Mouse (Mus musculus): ENCODE data around the gene Lpcat3. TPM values are rescaled to one million over a fixed set of nuclear protein-coding genes. Genes with fewer than 3 reads are reported as not detected.

Lpcat3 gene
- polyA plus RNA-seq, 1 experiment from 2014 or later, result 60.0 TPM

DNA sequence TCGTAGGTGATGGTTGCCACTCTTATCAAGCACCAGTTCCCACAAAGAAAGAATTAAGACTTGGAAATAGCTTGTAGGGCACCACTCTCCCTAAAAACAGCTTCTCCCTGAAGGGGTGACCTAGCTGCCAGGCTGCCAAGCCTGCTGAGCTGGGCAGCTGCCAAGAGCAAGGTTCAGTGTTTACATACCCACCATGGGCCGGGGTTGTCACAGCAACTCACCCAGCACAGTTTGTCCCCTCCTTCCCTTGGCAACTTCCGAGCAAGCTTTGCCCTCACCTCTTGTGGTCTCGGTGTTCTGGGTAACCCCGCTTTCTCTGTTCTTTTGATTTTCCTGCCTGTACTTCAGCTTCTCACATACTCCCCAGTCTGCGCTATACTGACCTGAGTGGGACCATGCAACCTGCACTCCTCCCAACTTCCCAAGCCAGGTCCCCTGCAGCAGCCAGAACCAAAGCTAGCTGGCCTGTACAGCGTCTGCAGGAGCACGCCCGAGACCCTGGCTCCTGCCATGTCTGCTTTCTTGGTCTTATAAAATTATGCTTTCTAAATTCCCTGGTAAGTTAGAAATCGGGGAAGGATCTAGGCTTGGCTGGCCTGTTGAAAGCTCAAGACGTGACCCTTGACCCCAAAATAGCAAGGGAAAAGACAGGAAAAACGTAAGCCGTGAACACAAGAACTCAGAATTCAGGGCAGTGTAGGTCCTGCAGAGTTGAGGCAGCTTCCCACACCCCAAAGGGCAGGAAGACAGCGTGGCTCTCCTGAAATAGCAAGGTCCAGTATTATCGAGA, 31.5 kb downstream of the Lpcat3 start:
- Histone ChIP-seq H3K4me2 (replicated peaks; ENCODE audit: low read depth, low read length) (no peak overlapping the region), H3K4me1 (ENCODE audit: control insufficient read depth, insufficient read depth, low read length) (peaks cover 12% of the 10 kb centered on the region; the same call in 1 of the 2 replicates), H3K9ac (replicated peaks; ENCODE audit: low read depth, low read length) (no peak overlapping the region), H3K36me3 (ENCODE audit: control insufficient read depth, insufficient read depth, low read length) (0 out of 2 replicates have a peak, but pooled peaks cover 4% of the 10 kb centered on the region), H3K4me3 (ENCODE audit: low read depth, low read length) (no peak overlapping the region), H3K27me3 (ENCODE audit: control insufficient read depth, insufficient read depth, low read length) (no peaks in the 10 kb centered on the region), H3K9me3 (ENCODE audit: control insufficient read depth, low read depth, low read length) (no peaks in the 10 kb centered on the region), H3K27ac (ENCODE audit: low read length) (peak overlapping the region; percentile 55; the same call in 1 of the 2 replicates)
- peak; percentile 59 for ATAC-seq (ENCODE audit: insufficient number of reproducible peaks, insufficient read depth, low FRiP score, low read depth)
- 76% methylated on average over 15 of the region's 15 CpGs for WGBS

DNA sequence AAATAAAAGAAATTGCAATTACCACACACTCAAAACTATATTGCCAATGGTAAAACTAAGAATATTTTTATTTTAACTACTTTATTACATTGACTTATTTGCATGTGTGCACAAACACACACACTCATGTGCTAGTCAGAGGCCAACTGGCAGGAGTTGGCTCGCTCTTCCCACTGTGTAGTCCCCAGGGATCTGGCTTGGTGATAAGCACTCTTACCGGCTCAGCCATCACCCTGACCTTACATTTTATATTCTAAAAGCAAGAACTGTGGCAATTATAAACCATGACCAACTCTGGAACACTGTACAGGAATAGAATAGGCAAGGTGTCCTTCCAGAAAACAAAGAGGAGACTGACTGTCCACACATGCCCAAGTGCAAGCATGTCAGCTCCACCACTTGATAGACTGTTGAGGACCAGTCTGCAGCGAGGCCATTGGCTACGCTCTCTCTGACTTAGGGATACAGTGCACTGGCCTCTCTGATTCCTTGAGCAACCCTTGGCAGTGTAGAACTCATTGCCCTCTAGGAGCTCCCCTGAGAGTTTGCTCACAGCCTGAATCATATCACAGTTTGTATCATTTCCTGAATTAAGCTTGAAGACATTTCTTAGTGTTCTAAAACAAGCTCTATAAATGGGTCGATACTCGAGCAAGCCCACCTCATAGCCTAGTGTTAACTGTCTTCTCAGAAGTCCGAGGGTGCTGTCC, 33.8 kb downstream of the Lpcat3 start:
- Histone ChIP-seq H3K4me3 (ENCODE audit: low read depth, low read length) (no peak overlapping the region), H3K27me3 (ENCODE audit: control insufficient read depth, insufficient read depth, low read length) (no peaks in the 10 kb centered on the region), H3K4me1 (ENCODE audit: control insufficient read depth, insufficient read depth, low read length) (peaks cover 12% of the 10 kb centered on the region; the same call in 1 of the 2 replicates), H3K9ac (replicated peaks; ENCODE audit: low read depth, low read length) (no peak overlapping the region), H3K9me3 (ENCODE audit: control insufficient read depth, low read depth, low read length) (no peaks in the 10 kb centered on the region), H3K4me2 (replicated peaks; ENCODE audit: low read depth, low read length) (no peak overlapping the region), H3K36me3 (ENCODE audit: control insufficient read depth, insufficient read depth, low read length) (peaks cover 20% of the 10 kb centered on the region; the same call in 1 of the 2 replicates), H3K27ac (ENCODE audit: low read length) (no peak overlapping the region)
- 89% methylated on average over 7 of the region's 7 CpGs for WGBS
- no peak for ATAC-seq (ENCODE audit: insufficient number of reproducible peaks, insufficient read depth, low FRiP score, low read depth)

DNA sequence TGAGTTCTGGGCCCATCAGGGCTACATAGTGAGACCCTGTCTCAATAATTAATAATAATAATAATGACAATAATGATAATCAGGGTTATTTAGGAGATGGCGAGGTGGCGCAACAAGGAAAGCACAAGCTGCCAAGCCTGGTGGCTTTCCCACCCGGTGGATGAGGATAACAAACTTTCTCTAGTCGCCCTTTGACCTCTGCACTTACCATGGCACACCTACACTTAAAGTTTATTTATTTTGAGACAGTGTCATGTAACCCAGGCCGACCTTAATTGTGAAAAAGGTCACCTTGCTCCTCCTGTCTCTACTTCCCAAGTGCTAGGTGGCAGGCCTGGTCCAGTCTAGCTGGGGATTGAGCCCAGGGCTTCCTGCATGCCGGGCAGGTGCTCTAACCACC, 35.9 kb downstream of the Lpcat3 start:
- peaks cover 42% of the 10 kb centered on the region for H3K36me3 ChIP-seq (ENCODE audit: control insufficient read depth, insufficient read depth, low read length)
- H3K4me1 ChIP-seq (ENCODE audit: control insufficient read depth, insufficient read depth, low read length), result peaks cover 10% of the 10 kb centered on the region; the same call in 1 of the 2 replicates
- no peaks in the 10 kb centered on the region for H3K27me3 ChIP-seq (ENCODE audit: control insufficient read depth, insufficient read depth, low read length)
- no peak for ATAC-seq (ENCODE audit: insufficient number of reproducible peaks, insufficient read depth, low FRiP score, low read depth)
- H3K9ac ChIP-seq (replicated peaks; ENCODE audit: low read depth, low read length), result no peak overlapping the region
- H3K27ac ChIP-seq (ENCODE audit: low read length), result no peak overlapping the region
- WGBS, result 68% methylated on average over 6 of the region's 6 CpGs
- no peaks in the 10 kb centered on the region for H3K9me3 ChIP-seq (ENCODE audit: control insufficient read depth, low read depth, low read length)
- no peak overlapping the region for H3K4me2 ChIP-seq (replicated peaks; ENCODE audit: low read depth, low read length)
- no peak overlapping the region for H3K4me3 ChIP-seq (ENCODE audit: low read depth, low read length)

DNA sequence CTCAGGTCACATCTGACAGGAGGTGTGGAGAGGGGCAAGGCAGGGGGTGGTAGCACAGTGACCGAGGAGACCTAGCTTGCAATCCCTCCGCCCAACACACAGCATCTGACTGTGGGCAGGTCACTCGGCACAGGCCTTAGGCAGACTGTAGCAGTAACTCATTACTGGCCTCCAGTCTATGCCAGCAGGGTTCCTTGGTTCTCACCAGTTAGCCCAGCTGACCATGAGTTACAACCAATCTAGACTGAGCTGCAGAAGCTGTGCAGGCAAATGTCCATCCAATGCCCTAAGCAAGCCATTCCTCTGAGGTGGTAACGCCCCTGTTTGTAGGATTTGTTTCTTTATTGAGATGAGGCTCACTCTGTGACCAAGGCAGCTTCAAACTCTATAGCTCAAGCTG, 36.5 kb downstream of the Lpcat3 start:
- H3K4me3 ChIP-seq (ENCODE audit: low read depth, low read length), result no peak overlapping the region
- no peak overlapping the region for H3K9ac ChIP-seq (replicated peaks; ENCODE audit: low read depth, low read length)
- H3K27me3 ChIP-seq (ENCODE audit: control insufficient read depth, insufficient read depth, low read length), result no peaks in the 10 kb centered on the region
- WGBS, result 85% methylated on average over 4 of the region's 4 CpGs
- H3K36me3 ChIP-seq (ENCODE audit: control insufficient read depth, insufficient read depth, low read length), result peaks cover 47% of the 10 kb centered on the region
- H3K4me2 ChIP-seq (replicated peaks; ENCODE audit: low read depth, low read length), result no peak overlapping the region
- 0 out of 2 replicates have a peak, but pooled peaks cover 4% of the 10 kb centered on the region for H3K4me1 ChIP-seq (ENCODE audit: control insufficient read depth, insufficient read depth, low read length)
- H3K9me3 ChIP-seq (ENCODE audit: control insufficient read depth, low read depth, low read length), result no peaks in the 10 kb centered on the region
- no peak for ATAC-seq (ENCODE audit: insufficient number of reproducible peaks, insufficient read depth, low FRiP score, low read depth)
- no peak overlapping the region for H3K27ac ChIP-seq (ENCODE audit: low read length)

DNA sequence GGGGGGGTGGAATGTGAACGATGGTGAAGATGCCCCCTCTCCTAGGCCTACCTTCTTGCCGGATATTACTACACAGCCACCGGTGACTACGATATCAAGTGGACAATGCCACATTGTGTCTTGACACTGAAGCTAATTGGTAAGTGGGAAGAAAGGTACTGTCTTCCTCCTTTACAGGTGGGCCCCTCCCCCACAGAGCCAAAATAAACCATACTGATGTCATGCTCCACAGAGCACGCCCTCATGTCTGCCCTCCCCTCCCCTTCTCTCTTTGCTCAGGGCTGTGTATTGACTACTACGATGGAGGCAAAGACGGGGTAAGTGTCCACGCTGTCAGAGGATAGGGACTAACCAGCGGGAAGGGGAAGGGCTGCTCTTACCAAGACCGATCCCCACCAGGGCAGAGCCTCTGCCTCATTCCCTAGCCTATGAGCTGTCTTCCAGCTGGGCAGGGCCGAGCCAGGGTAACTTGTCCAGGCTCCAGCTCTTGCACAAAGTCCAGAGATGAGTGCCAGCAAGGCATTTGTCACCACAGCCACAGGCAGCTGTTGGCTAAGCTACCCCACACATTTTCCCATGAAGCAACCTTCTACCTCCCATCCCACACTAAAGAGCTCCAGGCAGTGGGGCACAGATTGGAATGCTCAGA, 37.3 kb downstream of the Lpcat3 start:
- no peak overlapping the region for H3K4me2 ChIP-seq (replicated peaks; ENCODE audit: low read depth, low read length)
- H3K27ac ChIP-seq (ENCODE audit: low read length), result no peak overlapping the region
- H3K9ac ChIP-seq (replicated peaks; ENCODE audit: low read depth, low read length), result no peak overlapping the region
- ATAC-seq (ENCODE audit: insufficient number of reproducible peaks, insufficient read depth, low FRiP score, low read depth), result no peak
- H3K27me3 ChIP-seq (ENCODE audit: control insufficient read depth, insufficient read depth, low read length), result no peaks in the 10 kb centered on the region
- H3K4me1 ChIP-seq (ENCODE audit: control insufficient read depth, insufficient read depth, low read length), result no peaks in the 10 kb centered on the region
- H3K4me3 ChIP-seq (ENCODE audit: low read depth, low read length), result no peak overlapping the region
- WGBS, result 84% methylated on average over 11 of the region's 11 CpGs
- H3K9me3 ChIP-seq (ENCODE audit: control insufficient read depth, low read depth, low read length), result no peaks in the 10 kb centered on the region
- H3K36me3 ChIP-seq (ENCODE audit: control insufficient read depth, insufficient read depth, low read length), result peaks cover 54% of the 10 kb centered on the region

DNA sequence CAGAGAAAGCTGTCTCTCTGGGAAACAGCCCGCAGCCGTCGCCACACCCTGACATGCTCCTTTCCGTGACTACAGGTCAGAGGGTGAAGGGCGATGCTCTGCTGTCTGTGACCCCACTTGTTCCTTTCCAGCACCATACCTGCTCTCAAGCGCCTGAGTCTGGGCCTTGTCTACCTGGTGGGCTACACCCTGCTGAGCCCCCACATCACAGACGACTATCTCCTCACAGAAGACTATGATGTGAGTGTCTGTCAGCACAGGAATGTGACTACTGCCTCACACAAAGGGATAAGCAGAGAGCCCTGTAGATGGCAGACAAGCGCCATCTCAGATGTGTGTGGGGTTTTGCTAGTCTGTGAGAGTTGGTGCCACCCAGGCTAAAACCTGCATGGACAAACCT, 38.5 kb downstream of the Lpcat3 start:
- peaks cover 61% of the 10 kb centered on the region for H3K36me3 ChIP-seq (ENCODE audit: control insufficient read depth, insufficient read depth, low read length)
- H3K27ac ChIP-seq (ENCODE audit: low read length), result no peak overlapping the region
- ATAC-seq (ENCODE audit: insufficient number of reproducible peaks, insufficient read depth, low FRiP score, low read depth), result peak; percentile 20; the same call in 1 of the 2 replicates
- no peak overlapping the region for H3K9ac ChIP-seq (replicated peaks; ENCODE audit: low read depth, low read length)
- H3K4me2 ChIP-seq (replicated peaks; ENCODE audit: low read depth, low read length), result no peak overlapping the region
- H3K27me3 ChIP-seq (ENCODE audit: control insufficient read depth, insufficient read depth, low read length), result no peaks in the 10 kb centered on the region
- WGBS, result 74% methylated on average over 8 of the region's 8 CpGs
- H3K4me1 ChIP-seq (ENCODE audit: control insufficient read depth, insufficient read depth, low read length), result no peaks in the 10 kb centered on the region
- H3K4me3 ChIP-seq (ENCODE audit: low read depth, low read length), result no peak overlapping the region
- no peaks in the 10 kb centered on the region for H3K9me3 ChIP-seq (ENCODE audit: control insufficient read depth, low read depth, low read length)

DNA sequence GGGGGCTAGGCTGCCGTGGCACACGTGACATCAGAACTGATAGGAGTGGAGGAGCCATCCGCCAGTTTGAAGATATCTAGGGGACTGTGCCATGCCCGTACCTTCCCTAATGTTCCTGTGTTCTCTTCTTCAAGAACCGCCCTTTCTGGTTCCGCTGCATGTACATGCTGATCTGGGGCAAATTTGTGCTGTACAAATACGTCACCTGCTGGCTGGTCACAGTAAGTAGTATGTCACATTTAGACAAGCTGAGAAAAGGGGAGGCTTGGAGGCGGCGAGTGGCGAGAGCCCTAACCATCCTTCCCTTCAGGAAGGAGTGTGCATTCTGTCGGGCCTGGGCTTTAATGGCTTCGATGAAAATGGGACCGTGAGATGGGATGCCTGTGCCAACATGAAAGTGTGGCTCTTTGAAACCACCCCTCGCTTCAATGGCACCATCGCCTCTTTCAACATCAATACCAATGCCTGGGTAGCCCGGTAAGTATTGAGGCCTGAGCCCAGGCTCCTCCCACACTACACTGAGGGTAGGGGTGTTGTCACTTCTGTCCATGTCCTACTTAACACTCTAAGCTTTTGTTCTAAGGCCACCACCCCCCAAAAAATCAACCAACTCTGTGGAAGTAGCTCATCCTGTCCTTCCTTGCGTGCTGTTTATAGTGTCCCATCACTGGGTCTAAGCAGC, 39.4 kb downstream of the Lpcat3 start:
- Histone ChIP-seq H3K4me3 (ENCODE audit: low read depth, low read length) (no peak overlapping the region), H3K27ac (ENCODE audit: low read length) (no peak overlapping the region), H3K27me3 (ENCODE audit: control insufficient read depth, insufficient read depth, low read length) (no peaks in the 10 kb centered on the region), H3K36me3 (ENCODE audit: control insufficient read depth, insufficient read depth, low read length) (peaks cover 61% of the 10 kb centered on the region), H3K9me3 (ENCODE audit: control insufficient read depth, low read depth, low read length) (no peaks in the 10 kb centered on the region), H3K4me2 (replicated peaks; ENCODE audit: low read depth, low read length) (no peak overlapping the region), H3K4me1 (ENCODE audit: control insufficient read depth, insufficient read depth, low read length) (no peaks in the 10 kb centered on the region), H3K9ac (replicated peaks; ENCODE audit: low read depth, low read length) (no peak overlapping the region)
- WGBS, result 91% methylated on average over 17 of the region's 17 CpGs
- ATAC-seq (ENCODE audit: insufficient number of reproducible peaks, insufficient read depth, low FRiP score, low read depth), result no peak

DNA sequence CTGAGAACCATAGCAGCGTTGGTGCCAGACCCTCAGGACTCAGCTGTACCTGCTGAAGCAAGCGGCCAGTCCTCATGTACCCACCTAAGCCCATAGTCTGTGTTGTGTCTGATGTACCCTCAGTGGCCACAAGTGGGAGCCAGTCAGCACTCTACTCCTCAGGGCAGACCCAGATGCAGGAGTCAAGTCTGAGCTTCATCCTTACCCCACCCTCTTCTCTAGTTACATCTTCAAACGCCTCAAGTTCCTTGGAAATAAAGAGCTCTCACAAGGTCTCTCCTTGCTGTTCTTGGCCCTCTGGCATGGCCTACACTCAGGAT, 39.9 kb downstream of the Lpcat3 start:
- WGBS, result 61% methylated on average over 3 of the region's 3 CpGs
- peaks cover 61% of the 10 kb centered on the region for H3K36me3 ChIP-seq (ENCODE audit: control insufficient read depth, insufficient read depth, low read length)
- no peak overlapping the region for H3K4me3 ChIP-seq (ENCODE audit: low read depth, low read length)
- H3K27me3 ChIP-seq (ENCODE audit: control insufficient read depth, insufficient read depth, low read length), result no peaks in the 10 kb centered on the region
- H3K9me3 ChIP-seq (ENCODE audit: control insufficient read depth, low read depth, low read length), result no peaks in the 10 kb centered on the region
- no peak overlapping the region for H3K9ac ChIP-seq (replicated peaks; ENCODE audit: low read depth, low read length)
- ATAC-seq (ENCODE audit: insufficient number of reproducible peaks, insufficient read depth, low FRiP score, low read depth), result peak; percentile 63; the same call in 1 of the 2 replicates
- no peak overlapping the region for H3K4me2 ChIP-seq (replicated peaks; ENCODE audit: low read depth, low read length)
- no peaks in the 10 kb centered on the region for H3K4me1 ChIP-seq (ENCODE audit: control insufficient read depth, insufficient read depth, low read length)
- H3K27ac ChIP-seq (ENCODE audit: low read length), result no peak overlapping the region
